Mouse (Mus musculus) olfactory bulb, adult 2 months (tissue): Measurements from ENCODE around the gene Map3k7.
"Not testable (repeated sequence)": the region's sequence is repeated elsewhere in the genome, so short reads cannot be mapped to it uniquely, and the experiment has no call there.

ENCODE experiments used
- CTCF ChIP-seq: fragments of 200-500 bp; IDR thresholded peaks from 2 replicates; pipeline ENCODE4 v1.5.1; 2012; ENCODE audit warnings: low read depth, mild to moderate bottlenecking, low read length, moderate library complexity; ENCODE audit not compliant: insufficient read depth
- POLR2A ChIP-seq: fragments of 200-500 bp; IDR thresholded peaks from 2 replicates; pipeline ENCODE4 v1.6.1; 2012; ENCODE audit warnings: mild to moderate bottlenecking, low read depth, low read length, moderate library complexity; ENCODE audit not compliant: insufficient read depth

DNA sequence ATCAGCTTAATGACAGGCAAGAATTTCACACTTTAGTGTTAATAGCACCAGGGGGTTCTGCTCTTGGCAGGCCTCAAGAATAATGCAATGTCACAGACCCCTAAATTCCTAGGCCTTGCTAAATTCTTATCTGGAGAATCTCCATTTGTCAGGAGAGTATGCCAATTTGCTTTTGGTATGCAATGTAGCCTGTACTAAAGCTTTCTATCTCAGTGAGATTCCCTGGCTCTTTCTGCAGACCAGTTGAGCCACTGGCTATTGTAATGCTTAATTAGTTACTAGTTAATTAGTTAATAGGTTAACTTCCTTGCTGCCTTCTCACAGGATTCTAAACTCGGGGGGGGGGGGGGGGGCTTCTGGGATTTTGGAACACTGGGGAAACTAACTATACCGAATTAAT lies 60.3 kb downstream of the Map3k7 start:
- not testable (repeated sequence) for TF ChIP-seq CTCF, POLR2A
